Mouse (Mus musculus) forebrain, embryonic 15.5 days (tissue): Measurements from ENCODE around the gene Tmem182. TPM values are rescaled to one million over a fixed set of nuclear protein-coding genes. Genes with fewer than 3 reads are reported as not detected.

ENCODE experiments used
- ATAC-seq: fragments of 200-750 bp; cut with Nextera tagmentation; replicated peaks from 2 replicates; pipeline ENCODE4 v1.8.0; 2017; ENCODE audit warnings: mild to moderate bottlenecking, moderate TSS enrichment, moderate library complexity
- H3K27ac ChIP-seq: fragments of 300-500 bp; sonication (generic); replicated peaks from 2 replicates; pipeline ENCODE4 v1.5.1; 2015; ENCODE audit warnings: mild to moderate bottlenecking, inconsistent platforms
- H3K27me3 ChIP-seq: fragments of 300-500 bp; sonication (generic); 2 replicates; pipeline ENCODE4 v1.6.1; 2015; ENCODE audit warnings: inconsistent platforms
- H3K36me3 ChIP-seq: fragments of 300-500 bp; sonication (generic); 2 replicates; pipeline ENCODE4 v1.6.1; 2015; ENCODE audit warnings: mild to moderate bottlenecking, inconsistent platforms
- H3K4me1 ChIP-seq: fragments of 300-500 bp; sonication (generic); 2 replicates; pipeline ENCODE4 v1.6.1; 2015; ENCODE audit warnings: inconsistent platforms
- H3K4me2 ChIP-seq: fragments of 300-500 bp; sonication (generic); replicated peaks from 2 replicates; pipeline ENCODE4 v1.6.1; 2015; ENCODE audit warnings: mild to moderate bottlenecking, inconsistent platforms
- H3K4me3 ChIP-seq: fragments of 300-500 bp; sonication (generic); 2 replicates; pipeline ENCODE4 v1.5.1; 2015; ENCODE audit warnings: mild to moderate bottlenecking, inconsistent platforms
- H3K9ac ChIP-seq: fragments of 300-500 bp; sonication (generic); replicated peaks from 2 replicates; pipeline ENCODE4 v1.6.1; 2015; ENCODE audit warnings: mild to moderate bottlenecking, inconsistent platforms
- H3K9me3 ChIP-seq: fragments of 300-500 bp; sonication (generic); 2 replicates; pipeline ENCODE4 v1.6.1; 2016; ENCODE audit warnings: inconsistent platforms
- WGBS: fragments of 180-500 bp; shearing (Covaris S2); methylation state at CpG from one replicate; pipeline ENCODE4 v1.1.7; 2015; ENCODE audit warnings: mixed read lengths; 5-methylcytosine and 5-hydroxymethylcytosine counted together
- polyA plus RNA-seq: library from polyadenylated mRNA; unstranded; fragments of >200 nt; fragmentation: Nextera tagmentation; extraction: Ambion mirVana; gene quantifications from 2 replicates; pipeline ENCODE4 v1.2.1, GENCODE M21; 2015

The Tmem182 gene
- polyA plus RNA-seq, 1 experiment from 2014 or later: 0.06 TPM

GRCm38 (mm10) chr1:40776763-40777162, 28.6 kb upstream of the Tmem182 start:
- Histone ChIP-seq H3K36me3 (peaks cover 19% of the 10 kb centered on the region), H3K9ac (no peak overlapping the region), H3K27ac (no peak overlapping the region), H3K4me1 (no peaks in the 10 kb centered on the region), H3K4me2 (no peak overlapping the region), H3K4me3 (no peak overlapping the region), H3K27me3 (no peaks in the 10 kb centered on the region), H3K9me3 (0 out of 2 replicates have a peak, but pooled peaks cover 6% of the 10 kb centered on the region)
- no peak for ATAC-seq
- WGBS: 90% methylated on average over 3 of the region's 3 CpGs

- H3K36me3 ChIP-seq: peaks cover 16% of the 10 kb centered on the region
- H3K27me3 ChIP-seq: no peaks in the 10 kb centered on the region
- no peak overlapping the region for H3K4me2 ChIP-seq
- 97% methylated on average over 7 of the region's 7 CpGs for WGBS
- H3K9ac ChIP-seq: no peak overlapping the region
- ATAC-seq: no peak
- H3K4me3 ChIP-seq: no peak overlapping the region
- H3K27ac ChIP-seq: no peak overlapping the region
- H3K4me1 ChIP-seq: no peaks in the 10 kb centered on the region
- 0 out of 2 replicates have a peak, but pooled peaks cover 6% of the 10 kb centered on the region for H3K9me3 ChIP-seq
Measured at GRCm38 (mm10) chr1:40783450-40783849, 22.0 kb upstream of the Tmem182 start.

- Histone ChIP-seq H3K9ac (no peak overlapping the region), H3K4me2 (no peak overlapping the region), H3K36me3 (peaks cover 7% of the 10 kb centered on the region), H3K4me3 (no peak overlapping the region), H3K27me3 (no peaks in the 10 kb centered on the region), H3K27ac (no peak overlapping the region), H3K4me1 (peaks cover 4% of the 10 kb centered on the region; the same call in 1 of the 2 replicates), H3K9me3 (0 out of 2 replicates have a peak, but pooled peaks cover 5% of the 10 kb centered on the region)
- no peak for ATAC-seq
- WGBS: 93% methylated on average over 9 of the region's 9 CpGs
Measured at GRCm38 (mm10) chr1:40784306-40784705, 21.1 kb upstream of the Tmem182 start.

DNA sequence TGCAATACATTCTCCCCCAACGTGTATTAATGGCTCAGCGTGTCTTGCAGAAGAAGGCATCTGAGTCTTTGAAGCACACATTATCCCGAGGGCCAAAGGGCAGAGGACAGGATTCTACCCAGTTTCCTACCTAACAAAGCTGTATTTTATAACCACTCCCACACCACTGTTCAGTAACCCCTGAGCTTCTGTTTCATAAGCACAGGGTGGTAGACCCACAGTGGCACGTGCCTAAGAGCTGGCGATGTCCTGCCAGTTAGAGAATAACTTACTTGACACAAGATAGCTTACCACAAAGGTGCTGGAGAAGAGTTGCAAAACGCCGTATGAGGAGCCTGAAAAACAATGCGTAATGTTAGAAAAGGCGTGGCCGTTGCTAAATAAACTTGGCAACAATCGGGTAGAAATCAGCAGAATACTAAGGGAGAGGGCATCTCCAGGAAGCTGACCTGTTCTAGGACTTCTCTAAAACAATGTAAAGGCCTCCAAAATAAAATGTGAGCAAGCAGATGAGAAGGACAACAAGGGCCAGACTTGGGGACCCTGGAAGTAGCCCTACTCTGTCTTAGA, 19.4 kb upstream of the Tmem182 start:
- Histone ChIP-seq H3K9ac (no peak overlapping the region), H3K4me2 (no peak overlapping the region), H3K9me3 (no peaks in the 10 kb centered on the region), H3K27ac (no peak overlapping the region), H3K4me3 (no peak overlapping the region), H3K27me3 (no peaks in the 10 kb centered on the region), H3K4me1 (peaks cover 18% of the 10 kb centered on the region), H3K36me3 (no peaks in the 10 kb centered on the region)
- 86% methylated on average over 11 of the region's 11 CpGs for WGBS
- no peak for ATAC-seq

DNA sequence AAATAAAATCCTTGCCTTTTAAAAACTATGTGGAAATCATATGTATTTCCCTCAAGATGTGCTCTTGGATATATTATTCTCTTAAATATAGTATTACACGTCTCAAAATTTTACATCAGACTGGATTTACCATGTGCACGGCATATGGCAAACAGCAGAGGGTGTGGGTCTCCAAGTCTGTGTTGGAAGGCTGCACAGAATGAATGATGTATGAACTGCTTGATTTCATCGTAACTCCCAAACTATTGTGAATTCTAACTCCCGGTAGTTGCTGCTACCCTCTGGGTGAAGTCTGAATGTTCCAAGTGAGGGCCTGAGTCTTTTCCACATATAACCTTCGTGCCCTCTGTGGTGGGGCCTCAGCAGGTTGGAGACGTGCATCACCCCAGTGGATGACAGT, 16.4 kb upstream of the Tmem182 start:
- WGBS: 62% methylated on average over 6 of the region's 6 CpGs
- Histone ChIP-seq H3K4me2 (peak overlapping the region; percentile 62), H3K4me1 (peaks cover 20% of the 10 kb centered on the region), H3K27me3 (no peaks in the 10 kb centered on the region), H3K27ac (peak overlapping the region; percentile 78), H3K36me3 (no peaks in the 10 kb centered on the region), H3K4me3 (no peak overlapping the region), H3K9ac (no peak overlapping the region), H3K9me3 (no peaks in the 10 kb centered on the region)
- peak; percentile 51; the same call in 1 of the 2 replicates for ATAC-seq

- H3K4me2 ChIP-seq: peak overlapping the region; percentile 62
- peak; percentile 48 for ATAC-seq
- peak overlapping the region; percentile 46 for H3K9ac ChIP-seq
- 8% methylated on average over 5 of the region's 5 CpGs for WGBS
- no peaks in the 10 kb centered on the region for H3K27me3 ChIP-seq
- no peaks in the 10 kb centered on the region for H3K9me3 ChIP-seq
- H3K36me3 ChIP-seq: no peaks in the 10 kb centered on the region
- H3K4me3 ChIP-seq: peak overlapping the region; percentile 73
- peaks cover 20% of the 10 kb centered on the region for H3K4me1 ChIP-seq
- peak overlapping the region; percentile 78 for H3K27ac ChIP-seq
Measured at GRCm38 (mm10) chr1:40789666-40790233, 15.7 kb upstream of the Tmem182 start.

GRCm38 (mm10) chr1:40790324-40791141, 14.9 kb upstream of the Tmem182 start, which contains the start of gene Mfsd9:
Mfsd9 (minus strand) TSS chr1:40790687.
- ATAC-seq: peak; percentile 90
- Histone ChIP-seq H3K9me3 (no peaks in the 10 kb centered on the region), H3K9ac (peak within 1 kb of the TSS; percentile 46), H3K4me3 (peak within 1 kb of the TSS; percentile 73), H3K27ac (peak within 1 kb of the TSS; percentile 78), H3K27me3 (no peaks in the 10 kb centered on the region), H3K36me3 (no peaks in the 10 kb centered on the region), H3K4me2 (peak within 1 kb of the TSS; percentile 62), H3K4me1 (peaks cover 20% of the 10 kb centered on the region)
- 7% methylated on average over 38 of the region's 38 CpGs for WGBS

DNA sequence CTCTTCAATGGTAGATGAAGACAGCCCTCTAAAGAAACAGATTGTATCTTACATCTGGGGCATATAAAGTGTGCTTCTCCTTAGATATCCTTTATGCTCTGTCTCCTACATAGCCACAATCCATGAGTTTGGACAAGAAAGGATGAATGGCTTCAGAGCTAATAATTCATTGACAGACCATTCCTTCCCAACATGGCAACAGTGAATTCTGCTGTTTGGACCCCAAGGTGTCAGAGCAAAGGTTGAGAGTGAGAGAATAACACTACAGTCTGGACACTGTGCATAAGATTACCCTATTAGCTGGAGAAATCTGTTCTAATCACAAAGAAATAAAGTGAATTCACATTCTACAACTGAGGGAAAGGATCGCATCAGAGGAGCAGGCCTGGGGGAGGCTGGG, 9.9 kb upstream of the Tmem182 start:
- Histone ChIP-seq H3K9me3 (no peaks in the 10 kb centered on the region), H3K4me1 (peaks cover 5% of the 10 kb centered on the region; the same call in 1 of the 2 replicates), H3K4me3 (no peak overlapping the region), H3K36me3 (no peaks in the 10 kb centered on the region), H3K9ac (no peak overlapping the region), H3K27ac (no peak overlapping the region), H3K4me2 (no peak overlapping the region), H3K27me3 (no peaks in the 10 kb centered on the region)
- WGBS: 95% methylated on average over 1 of the region's 1 CpGs
- ATAC-seq: no peak

- 15% methylated on average over 5 of the region's 5 CpGs for WGBS
- Histone ChIP-seq H3K36me3 (no peaks in the 10 kb centered on the region), H3K4me1 (no peaks in the 10 kb centered on the region), H3K4me2 (no peak overlapping the region), H3K4me3 (no peak overlapping the region), H3K9ac (no peak overlapping the region), H3K9me3 (no peaks in the 10 kb centered on the region), H3K27ac (no peak overlapping the region), H3K27me3 (no peaks in the 10 kb centered on the region)
- ATAC-seq: no peak
Measured at GRCm38 (mm10) chr1:40797348-40797747, 8.1 kb upstream of the Tmem182 start.

DNA sequence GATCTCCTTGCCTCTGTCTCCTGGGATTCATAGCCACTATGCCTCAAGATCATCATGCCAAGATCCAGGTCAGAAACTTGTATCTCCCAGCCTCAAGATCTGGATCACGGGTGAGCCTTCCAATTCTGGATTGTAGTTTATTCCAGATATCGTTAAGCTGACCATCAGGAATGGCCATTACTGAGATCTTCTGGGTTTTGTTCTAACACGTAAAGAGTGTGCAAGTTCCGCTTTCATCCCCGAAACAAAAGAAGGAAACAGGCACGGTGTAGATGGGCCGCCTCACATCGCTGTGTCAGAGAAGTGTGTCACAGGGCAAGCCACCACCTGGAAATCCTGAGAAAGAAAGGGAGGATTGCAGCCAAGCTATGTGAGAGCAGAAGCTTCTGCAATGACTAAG, 6.3 kb upstream of the Tmem182 start:
- Histone ChIP-seq H3K36me3 (no peaks in the 10 kb centered on the region), H3K4me1 (no peaks in the 10 kb centered on the region), H3K27me3 (no peaks in the 10 kb centered on the region), H3K4me2 (no peak overlapping the region), H3K9me3 (no peaks in the 10 kb centered on the region), H3K4me3 (no peak overlapping the region), H3K27ac (no peak overlapping the region), H3K9ac (no peak overlapping the region)
- WGBS: 89% methylated on average over 8 of the region's 8 CpGs
- ATAC-seq: no peak

- no peaks in the 10 kb centered on the region for H3K27me3 ChIP-seq
- no peak overlapping the region for H3K27ac ChIP-seq
- H3K4me2 ChIP-seq: no peak overlapping the region
- H3K36me3 ChIP-seq: no peaks in the 10 kb centered on the region
- 94% methylated on average over 5 of the region's 5 CpGs for WGBS
- ATAC-seq: no peak
- no peak overlapping the region for H3K4me3 ChIP-seq
- no peaks in the 10 kb centered on the region for H3K4me1 ChIP-seq
- no peaks in the 10 kb centered on the region for H3K9me3 ChIP-seq
- no peak overlapping the region for H3K9ac ChIP-seq
Measured at GRCm38 (mm10) chr1:40800908-40801307, 4.5 kb upstream of the Tmem182 start.

GRCm38 (mm10) chr1:40802759-40803158, 2.6 kb upstream of the Tmem182 start:
- no peak overlapping the region for H3K4me3 ChIP-seq
- H3K27ac ChIP-seq: no peak overlapping the region
- H3K36me3 ChIP-seq: no peaks in the 10 kb centered on the region
- no peak overlapping the region for H3K9ac ChIP-seq
- no peaks in the 10 kb centered on the region for H3K27me3 ChIP-seq
- no peak for ATAC-seq
- no peaks in the 10 kb centered on the region for H3K4me1 ChIP-seq
- WGBS: 24% methylated on average over 3 of the region's 3 CpGs
- H3K9me3 ChIP-seq: no peaks in the 10 kb centered on the region
- H3K4me2 ChIP-seq: no peak overlapping the region
